In the genomic region with DNA sequence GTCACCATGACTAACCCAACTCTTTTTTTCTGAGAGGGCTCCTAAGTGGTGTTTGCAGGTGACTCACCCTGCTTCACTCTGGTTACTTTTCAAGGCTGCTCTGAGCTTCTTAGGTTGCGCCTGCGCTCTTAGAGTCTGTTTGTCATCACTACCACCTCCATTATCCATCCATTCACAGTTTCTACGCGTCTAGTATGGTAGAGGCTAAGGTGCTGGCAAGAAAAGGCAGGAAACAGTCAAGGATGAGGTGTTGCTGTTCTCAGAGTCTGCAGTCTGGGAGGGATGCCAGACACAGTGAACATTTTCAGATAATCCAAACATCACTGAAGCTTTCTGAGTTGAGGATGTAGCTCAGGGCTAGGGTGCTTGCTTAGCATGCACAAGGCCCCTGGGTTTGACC, we compare ENCODE assay signal across 14 mouse cellular contexts. TPM values are rescaled to one million over a fixed set of nuclear protein-coding genes. Genes with fewer than 3 reads are reported as not detected.
DNase-seq lines count a peak whose midpoint lies in the region; ATAC-seq lines count a peak whose summit lies in the region.
"Had no signal": no experiment of that assay in that cellular context is flagged by ENCODE, and none has a peak within 500 bp of the region (broad histone marks: within the 10 kb centered on the region; RNA-seq: fewer than 3 reads in every experiment).

No protein-coding gene starts in this region.

- no peak overlapping the region for H3K4me3 ChIP-seq in lung, embryonic 16.5 days (ENCODE audit: low read length)
- no peak overlapping the region for H3K4me3 ChIP-seq in intestine, embryonic 15.5 days (replicated peaks)
- H3K4me3 ChIP-seq in stomach, embryonic 14.5 days (ENCODE audit: low read depth, low read length) = no peak overlapping the region
- no peak overlapping the region for H3K4me3 ChIP-seq in hindbrain, embryonic 10.5 days
- H3K4me3 ChIP-seq: forebrain, embryonic 15.5 days; liver, embryonic 12.5 days; midbrain, embryonic 10.5 days had no signal

- peak; percentile 79 for ATAC-seq in lung, embryonic 16.5 days (ENCODE audit: low read depth)
- 0 out of 2 replicates have a peak, but pooled peaks have one; percentile 41 for ATAC-seq in intestine, embryonic 15.5 days
- peak; percentile 50; the same call in 1 of the 2 replicates for ATAC-seq in stomach, embryonic 14.5 days (ENCODE audit: insufficient number of reproducible peaks, insufficient read depth, low FRiP score, low read depth)
- ATAC-seq: forebrain, embryonic 15.5 days; liver, embryonic 12.5 days had no signal

- no peaks in the 10 kb centered on the region; the same call in 1 of the 2 replicates for H3K27me3 ChIP-seq in lung, embryonic 16.5 days (ENCODE audit: control insufficient read depth, insufficient read depth, low read depth, low read length)
- no peaks in the 10 kb centered on the region for H3K27me3 ChIP-seq in intestine, embryonic 15.5 days (replicated peaks)
- no peaks in the 10 kb centered on the region for H3K27me3 ChIP-seq in stomach, embryonic 14.5 days (ENCODE audit: control insufficient read depth, insufficient read depth, low read length)
- H3K27me3 ChIP-seq in hindbrain, embryonic 10.5 days (ENCODE audit: insufficient read depth, poor library complexity, severe bottlenecking) = peaks cover 15% of the 10 kb centered on the region
- H3K27me3 ChIP-seq: forebrain, embryonic 15.5 days had no signal

- peak; percentile 41 to 71 for DNase-seq in frontal cortex, adult 2 months (ENCODE audit: extremely low spot score in 1 of 2, low spot score in 1 of 2)
- no peak for DNase-seq in frontal cortex, postnatal 10 days (ENCODE audit: low spot score in 2 of 2)
- no peak for DNase-seq in lung, postnatal 36 days
- DNase-seq in hindbrain, embryonic 10.5 days (ENCODE audit: low spot score) = no peak
- DNase-seq in testis, postnatal 14 days (ENCODE audit: low spot score) = no peak
- DNase-seq: cerebellum, adult 8-10 months; heart, adult 11 months; kidney, adult 2 months had no signal

- no peaks in the 10 kb centered on the region for H3K36me3 ChIP-seq in lung, embryonic 16.5 days (ENCODE audit: control insufficient read depth, insufficient read depth, low read length)
- no peaks in the 10 kb centered on the region for H3K36me3 ChIP-seq in intestine, embryonic 15.5 days
- H3K36me3 ChIP-seq in stomach, embryonic 14.5 days (ENCODE audit: control insufficient read depth, insufficient read depth, low read length) = no peaks in the 10 kb centered on the region
- no peaks in the 10 kb centered on the region for H3K36me3 ChIP-seq in hindbrain, embryonic 10.5 days
- H3K36me3 ChIP-seq: forebrain, embryonic 15.5 days; liver, embryonic 12.5 days had no signal

- H3K27ac ChIP-seq in lung, embryonic 16.5 days (ENCODE audit: low read length) = no peak overlapping the region
- H3K27ac ChIP-seq in intestine, embryonic 15.5 days = peak overlapping the region; percentile 22; the same call in 1 of the 2 replicates
- peak overlapping the region; percentile 79 for H3K27ac ChIP-seq in stomach, embryonic 14.5 days (ENCODE audit: low read length)
- H3K27ac ChIP-seq in hindbrain, embryonic 10.5 days = no peak overlapping the region; the same call in 1 of the 2 replicates
- H3K27ac ChIP-seq: forebrain, embryonic 15.5 days; liver, embryonic 12.5 days had no signal

- no peak overlapping the region for H3K4me2 ChIP-seq in lung, embryonic 16.5 days (ENCODE audit: low read depth, low read length)
- no peak overlapping the region for H3K4me2 ChIP-seq in intestine, embryonic 15.5 days (replicated peaks)
- H3K4me2 ChIP-seq in stomach, embryonic 14.5 days (replicated peaks; ENCODE audit: low read depth, low read length) = no peak overlapping the region
- H3K4me2 ChIP-seq: forebrain, embryonic 15.5 days; liver, embryonic 12.5 days had no signal

- H3K4me1 ChIP-seq in lung, embryonic 16.5 days (replicated peaks; ENCODE audit: control insufficient read depth, insufficient read depth, low read length) = peaks cover 18% of the 10 kb centered on the region
- H3K4me1 ChIP-seq in intestine, embryonic 15.5 days (replicated peaks) = no peaks in the 10 kb centered on the region; the same call in 1 of the 2 replicates
- H3K4me1 ChIP-seq in stomach, embryonic 14.5 days (ENCODE audit: control insufficient read depth, insufficient read depth, low read length) = peaks cover 12% of the 10 kb centered on the region
- H3K4me1 ChIP-seq in hindbrain, embryonic 10.5 days (replicated peaks) = peaks cover 33% of the 10 kb centered on the region

- 45% methylated on average over 4 of the region's 4 CpGs for WGBS in lung, embryonic 16.5 days
- WGBS in intestine, embryonic 15.5 days = 58% methylated on average over 4 of the region's 4 CpGs
- 60% methylated on average over 4 of the region's 4 CpGs for WGBS in stomach, embryonic 14.5 days
- WGBS in hindbrain, embryonic 10.5 days = 93% methylated on average over 4 of the region's 4 CpGs

- peaks cover 9% of the 10 kb centered on the region for H3K9me3 ChIP-seq in lung, embryonic 16.5 days (ENCODE audit: control insufficient read depth, low read length)
- no peaks in the 10 kb centered on the region for H3K9me3 ChIP-seq in intestine, embryonic 15.5 days
- no peaks in the 10 kb centered on the region for H3K9me3 ChIP-seq in stomach, embryonic 14.5 days (ENCODE audit: control insufficient read depth, low read depth, low read length)
- 0 out of 2 replicates have a peak, but pooled peaks cover 8% of the 10 kb centered on the region for H3K9me3 ChIP-seq in hindbrain, embryonic 10.5 days
- H3K9me3 ChIP-seq: forebrain, embryonic 15.5 days; midbrain, embryonic 10.5 days had no signal

- H3K9ac ChIP-seq in lung, embryonic 16.5 days (ENCODE audit: low read length) = no peak overlapping the region
- H3K9ac ChIP-seq in intestine, embryonic 15.5 days = no peak overlapping the region
- no peak overlapping the region for H3K9ac ChIP-seq in stomach, embryonic 14.5 days (replicated peaks; ENCODE audit: low read depth, low read length)
- H3K9ac ChIP-seq: forebrain, embryonic 15.5 days; liver, embryonic 12.5 days had no signal

RNA-seq across cellular contexts. Expression of a gene that starts 10.3 kb away (rescaled TPM):
- polyA plus RNA-seq in frontal cortex, adult 2 months (2012; rRNA removed) = 1.3 TPM in 2 replicates
- polyA plus RNA-seq in lung, embryonic 16.5 days (2015; fragmentation: Nextera tagmentation; extraction: Ambion mirVana) = 0.50 and 0.75 TPM in 2 replicates
- 1.2 TPM in 2 replicates for polyA plus RNA-seq in intestine, embryonic 15.5 days (2015; fragmentation: Nextera tagmentation; extraction: Ambion mirVana)
- 1.7 and 1.9 TPM in 2 replicates for polyA plus RNA-seq in stomach, embryonic 14.5 days (2014; fragmentation: Nextera tagmentation; extraction: Ambion mirVana)
- 0.37 and 0.63 TPM in 2 replicates for polyA plus RNA-seq in hindbrain, embryonic 10.5 days (2016; fragmentation: Nextera tagmentation; extraction: Ambion mirVana)

RNA-seq across cellular contexts. Expression of a gene that starts 36.5 kb away (rescaled TPM):
- 7.5 and 9.2 TPM in 2 replicates for polyA plus RNA-seq in frontal cortex, adult 2 months (2012; rRNA removed)
- polyA plus RNA-seq in lung, embryonic 16.5 days (2015; fragmentation: Nextera tagmentation; extraction: Ambion mirVana) = 3.4 and 3.8 TPM in 2 replicates
- polyA plus RNA-seq in intestine, embryonic 15.5 days (2015; fragmentation: Nextera tagmentation; extraction: Ambion mirVana) = 9.7 and 10.3 TPM in 2 replicates
- 6.8 and 8.0 TPM in 2 replicates for polyA plus RNA-seq in stomach, embryonic 14.5 days (2014; fragmentation: Nextera tagmentation; extraction: Ambion mirVana)
- polyA plus RNA-seq in hindbrain, embryonic 10.5 days (2016; fragmentation: Nextera tagmentation; extraction: Ambion mirVana) = 3.0 and 3.7 TPM in 2 replicates

RNA-seq across cellular contexts. Expression of a gene that starts 37.4 kb away (rescaled TPM):
- 59.1 and 61.4 TPM in 2 replicates for polyA plus RNA-seq in frontal cortex, adult 2 months (2012; rRNA removed)
- polyA plus RNA-seq in lung, embryonic 16.5 days (2015; fragmentation: Nextera tagmentation; extraction: Ambion mirVana) = 356 and 390 TPM in 2 replicates
- polyA plus RNA-seq in intestine, embryonic 15.5 days (2015; fragmentation: Nextera tagmentation; extraction: Ambion mirVana) = 310 and 386 TPM in 2 replicates
- polyA plus RNA-seq in stomach, embryonic 14.5 days (2014; fragmentation: Nextera tagmentation; extraction: Ambion mirVana) = 329 and 348 TPM in 2 replicates
- polyA plus RNA-seq in hindbrain, embryonic 10.5 days (2016; fragmentation: Nextera tagmentation; extraction: Ambion mirVana) = 470 and 520 TPM in 2 replicates

RNA-seq across cellular contexts. Expression of a gene that starts 37.8 kb away (rescaled TPM):
- polyA plus RNA-seq in frontal cortex, adult 2 months (2012; rRNA removed) = 31.1 and 32.0 TPM in 2 replicates
- polyA plus RNA-seq in lung, embryonic 16.5 days (2015; fragmentation: Nextera tagmentation; extraction: Ambion mirVana) = 45.5 and 47.3 TPM in 2 replicates
- 58.0 and 62.6 TPM in 2 replicates for polyA plus RNA-seq in intestine, embryonic 15.5 days (2015; fragmentation: Nextera tagmentation; extraction: Ambion mirVana)
- 46.7 and 52.2 TPM in 2 replicates for polyA plus RNA-seq in stomach, embryonic 14.5 days (2014; fragmentation: Nextera tagmentation; extraction: Ambion mirVana)
- 45.4 and 54.7 TPM in 2 replicates for polyA plus RNA-seq in hindbrain, embryonic 10.5 days (2016; fragmentation: Nextera tagmentation; extraction: Ambion mirVana)

Comparison
In these comparisons a context has a peak if more than half of its experiments do, and no peak if none do; other contexts are left out.
1. DNase-seq: peak in frontal cortex, adult 2 months (2 of 2); none in frontal cortex, postnatal 10 days (0 of 2), lung, postnatal 36 days (single experiment), hindbrain, embryonic 10.5 days (single experiment) and testis, postnatal 14 days (single experiment).
2. H3K27ac ChIP-seq: peak in intestine, embryonic 15.5 days (single experiment) and stomach, embryonic 14.5 days (single experiment); none in lung, embryonic 16.5 days (single experiment) and hindbrain, embryonic 10.5 days (single experiment).
3. Peak in every context shown above with its lines, with median percentiles within 50 percentile points of each other: ATAC-seq.